In genomic region chr13:37763800-37764407, GRCm38 (mm10) we compare ENCODE assay signal across 16 mouse cellular contexts. TPM values are rescaled to one million over a fixed set of nuclear protein-coding genes. Genes with fewer than 3 reads are reported as not detected.
DNase-seq lines count a peak whose midpoint lies in the region; ATAC-seq and TF ChIP-seq lines count a peak whose summit lies in the region.
"Had no signal": no experiment of that assay in that cellular context is flagged by ENCODE, and none has a peak within 500 bp of the region (broad histone marks: within the 10 kb centered on the region; RNA-seq: fewer than 3 reads in every experiment).

No protein-coding gene starts in this region.

- ATAC-seq in forebrain, embryonic 14.5 days: no peak
- ATAC-seq in forebrain, embryonic 12.5 days (ENCODE audit: low FRiP score): no peak
- ATAC-seq in hindbrain, postnatal 0 days: 0 out of 2 replicates have a peak, but pooled peaks have one; percentile 18
- ATAC-seq: forebrain, embryonic 16.5 days; intestine, embryonic 15.5 days had no signal

- no peak for TF ChIP-seq CTCF in hindbrain, postnatal 0 days (IDR thresholded peaks at IDR 0.05; ENCODE audit: low read depth)

- 65% methylated on average over 9 of the region's 9 CpGs for WGBS in forebrain, embryonic 14.5 days
- 72% methylated on average over 9 of the region's 9 CpGs for WGBS in forebrain, embryonic 12.5 days
- WGBS in hindbrain, postnatal 0 days: 60% methylated on average over 9 of the region's 9 CpGs
- WGBS in hindbrain, embryonic 10.5 days: 77% methylated on average over 9 of the region's 9 CpGs

- no peak overlapping the region for H3K4me2 ChIP-seq in forebrain, embryonic 14.5 days (ENCODE audit: low read length)
- H3K4me2 ChIP-seq in forebrain, embryonic 12.5 days: no peak overlapping the region
- no peak overlapping the region for H3K4me2 ChIP-seq in hindbrain, postnatal 0 days (ENCODE audit: low read depth, low read length)
- H3K4me2 ChIP-seq: embryonic facial prominence, embryonic 15.5 days; heart, embryonic 12.5 days; intestine, embryonic 15.5 days had no signal

- H3K9ac ChIP-seq in forebrain, embryonic 14.5 days (ENCODE audit: low read length): no peak overlapping the region
- no peak overlapping the region for H3K9ac ChIP-seq in forebrain, embryonic 12.5 days
- H3K9ac ChIP-seq in hindbrain, postnatal 0 days (replicated peaks; ENCODE audit: low read length): no peak overlapping the region
- H3K9ac ChIP-seq: embryonic facial prominence, embryonic 15.5 days; heart, embryonic 12.5 days; intestine, embryonic 15.5 days had no signal

- H3K27me3 ChIP-seq in forebrain, embryonic 14.5 days (replicated peaks; ENCODE audit: control insufficient read depth, insufficient read depth, low read length): peaks cover 47% of the 10 kb centered on the region
- H3K27me3 ChIP-seq in forebrain, embryonic 12.5 days: peaks cover 79% of the 10 kb centered on the region
- no peaks in the 10 kb centered on the region for H3K27me3 ChIP-seq in hindbrain, postnatal 0 days (ENCODE audit: insufficient read depth, low read length)
- H3K27me3 ChIP-seq in hindbrain, embryonic 10.5 days (ENCODE audit: insufficient read depth, poor library complexity, severe bottlenecking): peaks cover 29% of the 10 kb centered on the region
- H3K27me3 ChIP-seq: embryonic facial prominence, embryonic 15.5 days; heart, embryonic 12.5 days; intestine, embryonic 15.5 days had no signal

- H3K4me3 ChIP-seq in forebrain, embryonic 14.5 days (ENCODE audit: low read depth, low read length): no peak overlapping the region
- no peak overlapping the region for H3K4me3 ChIP-seq in forebrain, embryonic 12.5 days (replicated peaks)
- H3K4me3 ChIP-seq in hindbrain, postnatal 0 days (ENCODE audit: low read length): no peak overlapping the region
- no peak overlapping the region for H3K4me3 ChIP-seq in hindbrain, embryonic 10.5 days
- no peak overlapping the region for H3K4me3 ChIP-seq in brown adipose tissue, adult 24 weeks (ENCODE audit: insufficient read depth, low read depth, low read length)
- H3K4me3 ChIP-seq: embryonic facial prominence, embryonic 15.5 days; erythroblast, embryonic 14.5 days; forebrain, embryonic 10.5 days; heart, embryonic 12.5 days; intestine, embryonic 15.5 days had no signal

- peak; percentile 16 for DNase-seq in forebrain, embryonic 14.5 days (ENCODE audit: low spot score)
- peak; percentile 43 for DNase-seq in hindbrain, postnatal 0 days (ENCODE audit: low spot score)
- DNase-seq in hindbrain, embryonic 10.5 days (ENCODE audit: low spot score): no peak
- no peak for DNase-seq in right cerebral cortex, adult 2 months (ENCODE audit: low spot score in 2 of 2)
- no peak for DNase-seq in natural killer cell, adult 2 months (ENCODE audit: low spot score in 2 of 2)
- DNase-seq: cerebellum, adult 2 months; embryo, embryonic 11 days; gastrocnemius, postnatal 14 days had no signal

- H3K4me1 ChIP-seq in forebrain, embryonic 14.5 days (ENCODE audit: control insufficient read depth, insufficient read depth, low read length): peaks cover 8% of the 10 kb centered on the region; the same call in 1 of the 2 replicates
- H3K4me1 ChIP-seq in forebrain, embryonic 12.5 days: peaks cover 14% of the 10 kb centered on the region
- peaks cover 9% of the 10 kb centered on the region; the same call in 1 of the 2 replicates for H3K4me1 ChIP-seq in hindbrain, postnatal 0 days (ENCODE audit: insufficient read depth, low read length)
- peaks cover 20% of the 10 kb centered on the region for H3K4me1 ChIP-seq in hindbrain, embryonic 10.5 days (replicated peaks)
- H3K4me1 ChIP-seq in brown adipose tissue, adult 24 weeks (ENCODE audit: control insufficient read depth, insufficient read depth, insufficient read length, low read length): peaks cover 8% of the 10 kb centered on the region

- H3K27ac ChIP-seq in forebrain, embryonic 14.5 days (ENCODE audit: low read depth, low read length): no peak overlapping the region
- H3K27ac ChIP-seq in forebrain, embryonic 12.5 days: no peak overlapping the region
- no peak overlapping the region for H3K27ac ChIP-seq in hindbrain, postnatal 0 days
- no peak overlapping the region for H3K27ac ChIP-seq in hindbrain, embryonic 10.5 days
- peak overlapping the region; percentile 79 for H3K27ac ChIP-seq in brown adipose tissue, adult 24 weeks (replicated peaks; ENCODE audit: low read depth, low read length)
- H3K27ac ChIP-seq: embryonic facial prominence, embryonic 15.5 days; forebrain, embryonic 10.5 days; intestine, embryonic 15.5 days had no signal

- H3K36me3 ChIP-seq in forebrain, embryonic 14.5 days (ENCODE audit: control insufficient read depth, insufficient read depth, low read length): no peaks in the 10 kb centered on the region
- H3K36me3 ChIP-seq in forebrain, embryonic 12.5 days (replicated peaks): no peaks in the 10 kb centered on the region
- H3K36me3 ChIP-seq in hindbrain, postnatal 0 days (ENCODE audit: insufficient read depth, low read length): no peaks in the 10 kb centered on the region
- H3K36me3 ChIP-seq in hindbrain, embryonic 10.5 days: no peaks in the 10 kb centered on the region
- H3K36me3 ChIP-seq: embryonic facial prominence, embryonic 15.5 days; forebrain, embryonic 10.5 days; heart, embryonic 12.5 days; intestine, embryonic 15.5 days had no signal

- no peaks in the 10 kb centered on the region for H3K9me3 ChIP-seq in forebrain, embryonic 14.5 days (replicated peaks; ENCODE audit: control insufficient read depth, low read length)
- H3K9me3 ChIP-seq in forebrain, embryonic 12.5 days: no peaks in the 10 kb centered on the region
- no peaks in the 10 kb centered on the region for H3K9me3 ChIP-seq in hindbrain, postnatal 0 days (ENCODE audit: low read length)
- H3K9me3 ChIP-seq in hindbrain, embryonic 10.5 days: no peaks in the 10 kb centered on the region
- H3K9me3 ChIP-seq: embryonic facial prominence, embryonic 15.5 days; intestine, embryonic 15.5 days had no signal

RNA-seq across cellular contexts. Expression of gene Rreb1, which starts 14.3 kb away (rescaled TPM):
- 1.4 and 1.5 TPM in 2 replicates for polyA plus RNA-seq in forebrain, embryonic 14.5 days (2014; fragmentation: Nextera tagmentation; extraction: Ambion mirVana)
- 4.1 and 5.3 TPM in 2 replicates for polyA plus RNA-seq in forebrain, embryonic 12.5 days (2016; fragmentation: Nextera tagmentation; extraction: Ambion mirVana)
- 6.0 and 9.3 TPM in 2 replicates for total RNA-seq in hindbrain, postnatal 0 days (2014; rRNA removed)
- polyA plus RNA-seq in hindbrain, postnatal 0 days (2015; fragmentation: Nextera tagmentation; extraction: Ambion mirVana): 2.3 and 3.2 TPM in 2 replicates
- 6.5 and 7.7 TPM in 2 replicates for polyA plus RNA-seq in hindbrain, embryonic 10.5 days (2016; fragmentation: Nextera tagmentation; extraction: Ambion mirVana)
- polyA plus RNA-seq in brown adipose tissue, adult 24 weeks (2012; ENCODE audit: insufficient read depth, insufficient read length, missing spikeins): 17.0 and 43.1 TPM in 2 replicates

Comparison
In these comparisons a context has a peak if more than half of its experiments do, and no peak if none do; other contexts are left out.
1. DNase-seq: peak in forebrain, embryonic 14.5 days (single experiment) and hindbrain, postnatal 0 days (single experiment); none in hindbrain, embryonic 10.5 days (single experiment), right cerebral cortex, adult 2 months (0 of 2) and natural killer cell, adult 2 months (0 of 2).